Mouse (Mus musculus): ENCODE measurements around the gene Cldn34a.

Gene Cldn34a
- long read RNA-seq, experiment 1 = 0 reads
- long read RNA-seq, experiment 2 = 0 reads

DNA sequence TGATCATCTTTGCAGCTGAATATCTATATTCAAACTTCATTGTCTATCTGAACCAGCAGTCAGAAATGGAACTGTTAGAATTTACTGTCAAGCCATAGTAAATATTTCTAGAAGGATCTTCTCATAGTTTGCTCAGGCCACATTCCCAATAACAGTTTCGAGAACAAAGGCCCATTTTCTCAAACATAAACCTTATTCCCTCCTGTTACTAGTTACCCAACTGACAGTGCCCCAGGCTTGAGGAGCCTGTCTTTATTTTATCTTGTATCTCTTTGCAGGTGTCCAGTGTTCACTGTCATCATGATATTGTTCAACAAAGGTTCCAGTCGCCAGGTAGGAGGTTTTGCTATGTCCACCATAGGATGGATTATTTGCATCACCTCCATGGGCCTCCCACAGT, at the start of gene Cldn34a:
Gene Cldn34a, plus strand, starts transcription at position 301 of the 400 bp plus-strand sequence.
- intact Hi-C loops (cut with DNase I) = no loop called here

DNA sequence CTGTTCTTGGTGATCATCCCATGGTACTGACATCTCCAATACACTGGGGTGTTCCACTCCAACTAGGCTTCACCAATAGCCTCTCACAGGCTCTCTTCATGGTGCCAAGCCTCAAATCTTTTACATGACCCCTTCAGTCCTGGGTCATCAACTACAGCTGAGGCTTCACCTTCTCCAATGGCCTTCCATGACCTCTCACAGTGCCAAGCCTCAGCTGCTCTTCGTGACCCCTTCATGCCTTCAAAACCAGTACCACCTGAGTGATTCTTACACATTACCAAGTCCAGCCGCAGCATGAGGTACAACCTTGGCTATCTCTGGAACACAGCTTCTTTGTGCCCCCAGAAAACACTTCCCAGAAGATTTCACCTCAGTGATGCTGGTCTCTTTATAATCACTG, 44.5 kb upstream of the Cldn34a start:
- intact Hi-C loops (cut with DNase I) = loop anchor here (10.0 kb wide), 1 partner anchor 104 kb away; no protein-coding TSS in a partner anchor

DNA sequence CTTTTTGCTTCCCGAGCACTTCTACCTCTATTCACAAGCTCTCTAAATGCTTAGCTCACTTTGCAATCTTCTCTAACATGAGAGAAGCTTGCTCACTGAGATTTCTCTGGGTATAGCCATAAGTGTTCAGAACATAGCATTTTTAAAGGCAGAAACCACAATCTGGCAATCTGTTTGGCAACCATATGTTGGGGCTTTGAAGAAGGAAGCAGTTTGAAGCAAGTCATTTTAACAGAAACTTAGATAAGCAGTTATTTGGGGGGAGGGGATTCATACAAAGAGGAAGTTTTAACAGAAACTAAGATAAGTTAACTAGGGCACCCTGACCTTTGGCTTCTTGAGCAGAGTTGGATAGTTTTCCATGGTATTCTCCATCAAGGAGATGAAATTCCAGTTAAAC, 17.4 kb upstream of the Cldn34a start:
- intact Hi-C loops (cut with DNase I) = no loop called here

DNA sequence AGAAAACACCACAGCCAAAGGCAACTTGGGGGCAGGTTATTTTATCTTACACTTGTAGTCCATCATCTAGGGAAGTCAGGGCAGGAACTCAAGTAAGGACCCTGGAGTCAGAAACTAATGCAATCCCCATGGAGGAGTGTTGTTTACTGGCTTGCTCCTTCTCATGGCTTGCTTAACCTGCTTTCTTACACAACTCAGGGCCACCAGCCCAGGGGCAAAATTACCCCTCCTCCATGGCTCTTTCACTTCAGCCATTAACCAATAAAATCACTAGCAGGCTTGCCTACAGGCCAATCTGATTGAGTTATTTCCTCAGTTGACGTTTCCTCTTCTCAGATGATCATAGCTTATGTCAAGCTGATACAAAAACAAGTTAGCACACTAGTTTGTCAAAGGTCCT, 15.0 kb upstream of the Cldn34a start:
- intact Hi-C loops (cut with DNase I) = no loop called here

DNA sequence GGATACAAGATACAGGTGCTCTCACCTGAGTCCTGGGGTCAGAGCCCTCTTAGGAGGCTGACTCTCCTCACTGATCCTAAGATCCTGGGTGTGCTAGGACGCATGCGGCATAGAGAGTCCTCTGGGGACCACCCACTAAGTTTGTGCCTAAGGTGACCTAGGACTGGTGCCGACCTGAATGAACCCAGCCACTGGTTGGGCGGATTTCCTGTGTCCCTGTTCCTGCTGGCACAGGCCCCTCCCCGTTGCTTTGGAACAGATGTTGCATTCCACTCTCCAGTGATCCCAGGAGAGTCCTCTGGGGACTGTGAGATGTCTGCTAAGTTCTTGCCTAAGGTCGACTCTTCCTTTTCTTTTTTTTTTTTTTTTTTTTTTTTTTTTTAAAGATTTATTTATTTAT, 5.7 kb upstream of the Cldn34a start:
- intact Hi-C loops (cut with DNase I) = no loop called here
